Mouse (Mus musculus) hindbrain, postnatal 0 days (tissue): ENCODE data around the gene Cacnb4. TPM values are rescaled to one million over a fixed set of nuclear protein-coding genes. Genes with fewer than 3 reads are reported as not detected.

Experiments used
- ATAC-seq: fragments of 200-750 bp; cut with Nextera tagmentation; 2 replicates; pipeline ENCODE4 v1.8.0; 2017; ENCODE audit warnings: mild to moderate bottlenecking, moderate TSS enrichment, moderate library complexity
- DNase-seq: peaks from one replicate; pipeline ENCODE4 v3.0.0-alpha.2; 2015; ENCODE audit warnings: low spot score
- H3K27ac ChIP-seq: fragments of 300-500 bp; sonication (generic); 2 replicates; pipeline ENCODE4 v1.5.1; 2014; ENCODE audit warnings: mild to moderate bottlenecking
- H3K27me3 ChIP-seq: fragments of 300-500 bp; sonication (generic); 2 replicates; pipeline ENCODE4 v1.6.1; 2014; ENCODE audit warnings: low read length, mixed read lengths; ENCODE audit not compliant: insufficient read depth
- H3K36me3 ChIP-seq: fragments of 300-500 bp; sonication (generic); 2 replicates; pipeline ENCODE4 v1.6.1; 2014; ENCODE audit warnings: low read length, mixed read lengths; ENCODE audit not compliant: insufficient read depth
- H3K4me1 ChIP-seq: fragments of 300-500 bp; sonication (generic); 2 replicates; pipeline ENCODE4 v1.6.1; 2014; ENCODE audit warnings: antibody characterized with exemption, low read length, mixed read lengths; ENCODE audit not compliant: insufficient read depth
- H3K4me2 ChIP-seq: fragments of 300-500 bp; sonication (generic); 2 replicates; pipeline ENCODE4 v1.6.1; 2014; ENCODE audit warnings: low read depth, mild to moderate bottlenecking, low read length, moderate library complexity, mixed read lengths
- H3K4me3 ChIP-seq: fragments of 300-500 bp; sonication (generic); 2 replicates; pipeline ENCODE4 v1.5.1; 2014; ENCODE audit warnings: low read length
- H3K9ac ChIP-seq: fragments of 300-500 bp; sonication (generic); replicated peaks from 2 replicates; pipeline ENCODE4 v1.6.1; 2014; ENCODE audit warnings: mild to moderate bottlenecking, low read length, moderate library complexity, mixed read lengths
- H3K9me3 ChIP-seq: fragments of 300-500 bp; sonication (generic); 2 replicates; pipeline ENCODE4 v1.6.1; 2016; ENCODE audit warnings: low read length, mixed read lengths
- CTCF ChIP-seq: IDR thresholded peaks from 2 replicates; pipeline ENCODE4 v1.5.1; 2016; ENCODE audit warnings: antibody characterized with exemption, control low read depth, low read depth
- WGBS: fragments of 180-500 bp; shearing (Covaris S2); extraction: QIAGEN DNeasy Blood & Tissue Kit; methylation state at CpG from one replicate; pipeline ENCODE4 v1.1.7; 2014; 5-methylcytosine and 5-hydroxymethylcytosine counted together
- polyA plus RNA-seq: library from polyadenylated mRNA; unstranded; fragments of >200 nt; fragmentation: Nextera tagmentation; extraction: Ambion mirVana; gene quantifications from 2 replicates; pipeline ENCODE4 v1.2.1, GENCODE M21; 2015
- total RNA-seq: library from RNA; depleted of rRNA; stranded (reverse); fragments of >200 nt; gene quantifications from 2 replicates; pipeline ENCODE4 v1.2.3, GENCODE M21; 2014; rRNA removed

Cacnb4 gene
- total and polyA plus RNA-seq, 2 experiments from 2014 or later, result 9.7 to 12.8 TPM

- Histone ChIP-seq H3K27ac (no peak overlapping the region), H3K4me2 (no peak overlapping the region), H3K9ac (no peak overlapping the region), H3K36me3 (no peaks in the 10 kb centered on the region), H3K9me3 (no peaks in the 10 kb centered on the region), H3K4me3 (no peak overlapping the region), H3K4me1 (no peaks in the 10 kb centered on the region), H3K27me3 (no peaks in the 10 kb centered on the region)
- no peak for ATAC-seq
- no peak for DNase-seq
- WGBS, result 64% methylated on average over 7 of the region's 7 CpGs
- TF ChIP-seq CTCF, result no peak
These were observed 290.6 kb downstream of the Cacnb4 start for GRCm38 (mm10) chr2:52386037-52386436.

DNA sequence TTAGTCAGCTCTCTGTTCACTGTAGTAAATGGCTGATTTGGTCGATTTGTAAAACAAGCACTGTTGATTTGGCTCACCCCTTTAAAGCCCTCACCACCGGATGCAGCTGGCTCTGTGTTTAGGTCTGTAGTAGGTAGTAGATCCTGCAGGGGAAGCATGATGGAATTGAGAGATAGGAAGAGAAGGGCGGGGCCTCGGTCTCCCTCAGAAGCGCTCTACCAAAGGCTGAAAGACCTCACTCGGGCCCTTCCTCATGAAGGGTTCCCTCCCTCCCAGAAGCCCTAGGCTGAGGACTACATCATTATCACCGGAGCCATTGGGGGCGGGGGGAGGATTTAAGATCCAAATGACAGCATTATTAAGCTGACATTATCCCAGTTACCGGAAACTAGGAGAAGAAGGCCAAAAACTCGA is 297.8 kb downstream of the Cacnb4 start:
- peak overlapping the region; percentile 6; the same call in 1 of the 2 replicates for H3K4me2 ChIP-seq
- no peak for ATAC-seq
- WGBS, result 75% methylated on average over 10 of the region's 10 CpGs

DNA sequence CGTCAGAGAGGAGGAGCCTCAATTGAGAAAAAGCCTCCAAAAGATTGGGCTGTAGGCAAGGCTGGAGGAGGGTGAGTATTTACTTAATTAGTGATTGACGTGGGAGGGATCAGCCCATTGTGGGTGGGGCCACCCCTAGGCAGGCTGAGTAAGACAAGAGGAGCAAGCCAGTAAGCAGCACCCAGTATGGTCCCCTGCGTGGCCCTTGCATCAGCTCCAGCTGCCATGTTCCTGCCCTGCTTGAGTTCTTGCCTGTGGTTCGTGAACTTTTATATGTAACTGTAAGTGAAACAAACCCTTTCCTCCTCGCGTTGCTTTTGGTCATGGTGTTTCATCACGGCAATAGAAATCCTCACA is 298.2 kb downstream of the Cacnb4 start, which contains the start of gene Neb:
Neb (minus strand) TSS at position 27 of the 357 bp plus-strand sequence.
- 53% methylated on average over 7 of the region's 7 CpGs for WGBS
- TF ChIP-seq CTCF, result no peak
- no peaks in the 10 kb centered on the region for H3K27me3 ChIP-seq
- H3K9me3 ChIP-seq, result no peaks in the 10 kb centered on the region
- H3K27ac ChIP-seq, result no peak within 1 kb of the TSS
- H3K4me3 ChIP-seq, result no peak within 1 kb of the TSS
- H3K4me2 ChIP-seq, result peak within 1 kb of the TSS; percentile 6; the same call in 1 of the 2 replicates
- peak; percentile 59; the same call in 1 of the 2 replicates for ATAC-seq
- no peak for DNase-seq
- H3K4me1 ChIP-seq, result no peaks in the 10 kb centered on the region
- H3K36me3 ChIP-seq, result no peaks in the 10 kb centered on the region
- H3K9ac ChIP-seq, result no peak within 1 kb of the TSS

More for the DNA sequence above, 297.8 kb downstream of the Cacnb4 start:
- DNase-seq, result no peak
- Histone ChIP-seq H3K4me1 (no peaks in the 10 kb centered on the region), H3K27me3 (no peaks in the 10 kb centered on the region), H3K9me3 (no peaks in the 10 kb centered on the region), H3K36me3 (no peaks in the 10 kb centered on the region), H3K4me3 (no peak overlapping the region), H3K27ac (no peak overlapping the region), H3K9ac (no peak overlapping the region)
- TF ChIP-seq CTCF, result no peak

Other genes with a start within 250 kb of the Cacnb4 start
- gene Stam2, start 65.5 kb upstream of the Cacnb4 start, total RNA-seq, result 21.2 and 21.9 TPM in 2 replicates
- gene Stam2, start 65.5 kb upstream of the Cacnb4 start, polyA plus RNA-seq, result 25.5 and 27.5 TPM in 2 replicates
- gene Fmnl2, start 181.0 kb upstream of the Cacnb4 start, total RNA-seq, result 25.2 and 27.6 TPM in 2 replicates
- gene Fmnl2, start 181.0 kb upstream of the Cacnb4 start, polyA plus RNA-seq, result 9.3 and 9.9 TPM in 2 replicates